Mouse (Mus musculus) cerebellum, adult (tissue): Measurements from ENCODE around the gene Urah.

ENCODE experiments used
- ATAC-seq: cut with Nextera tagmentation; 2 replicates; pipeline ENCODE4 v1.9.2; 2017; ENCODE audit warnings: mild to moderate bottlenecking, moderate library complexity, mixed read lengths; ENCODE audit not compliant: insufficient number of reproducible peaks, low FRiP score, low TSS enrichment

The Urah gene

GRCm38 (mm10) chr7:140839556-140839955 lies 4.7 kb downstream of the Urah start:
- no peak for ATAC-seq

- no peak for ATAC-seq
These were observed 6.2 kb downstream of the Urah start for GRCm38 (mm10) chr7:140840750-140841735.

GRCm38 (mm10) chr7:140843806-140844205 lies 9.0 kb downstream of the Urah start:
- ATAC-seq = no peak

- peak; percentile 74; the same call in 1 of the 2 replicates for ATAC-seq
These were observed 10.3 kb downstream of the Urah start, which contains the start of gene Scgb1c1 for GRCm38 (mm10) chr7:140844905-140845665. Gene Scgb1c1, plus strand, starts transcription at chr7:140845547.

- ATAC-seq = no peak
These were observed 10.9 kb downstream of the Urah start for GRCm38 (mm10) chr7:140845683-140846082.

GRCm38 (mm10) chr7:140846676-140847075 lies 11.9 kb downstream of the Urah start:
- ATAC-seq = no peak

- no peak for ATAC-seq
These were observed 13.2 kb downstream of the Urah start, which contains the start of gene Odf3 for GRCm38 (mm10) chr7:140847755-140848580. Gene Odf3, plus strand, starts transcription at chr7:140847805.

GRCm38 (mm10) chr7:140848591-140848990 lies 13.8 kb downstream of the Urah start:
- no peak for ATAC-seq

GRCm38 (mm10) chr7:140851916-140852315 lies 17.1 kb downstream of the Urah start:
- ATAC-seq = no peak

GRCm38 (mm10) chr7:140853386-140853785 lies 18.6 kb downstream of the Urah start:
- ATAC-seq = no peak

- no peak for ATAC-seq
These were observed 19.7 kb downstream of the Urah start for GRCm38 (mm10) chr7:140854483-140854882.

GRCm38 (mm10) chr7:140855181-140855580 lies 20.4 kb downstream of the Urah start:
- ATAC-seq = no peak

- ATAC-seq = peak; percentile 85
These were observed 21.3 kb downstream of the Urah start, which contains the start of gene Gm45785 for GRCm38 (mm10) chr7:140855860-140856784. Gene Gm45785, minus strand, starts transcription at chr7:140856331.

GRCm38 (mm10) chr7:140856785-140857549 lies 22.1 kb downstream of the Urah start, which contains the start of gene Ric8a:
Gene Ric8a, plus strand, starts transcription at chr7:140856957.
- ATAC-seq = peak; percentile 77

GRCm38 (mm10) chr7:140857550-140858505 lies 23.0 kb downstream of the Urah start, which contains the start of gene Bet1l:
Gene Bet1l, minus strand, starts transcription at chr7:140857577.
- ATAC-seq = 0 out of 2 replicates have a peak, but pooled peaks have one; percentile 4

- ATAC-seq = no peak
These were observed 23.9 kb downstream of the Urah start for GRCm38 (mm10) chr7:140858746-140859145.

- no peak for ATAC-seq
These were observed 25.2 kb downstream of the Urah start for GRCm38 (mm10) chr7:140859997-140860396.
